Mouse (Mus musculus) lung, embryonic 14.5 days (tissue): ENCODE data around the gene Ttyh3. TPM values are rescaled to one million over a fixed set of nuclear protein-coding genes. Genes with fewer than 3 reads are reported as not detected.

Experiments used
- ATAC-seq: fragments of 200-750 bp; cut with Nextera tagmentation; 2 replicates; pipeline ENCODE4 v1.8.0; 2017; ENCODE audit warnings: mild to moderate bottlenecking, moderate TSS enrichment, moderate library complexity; ENCODE audit not compliant: insufficient read depth
- DNase-seq: peaks from one replicate; pipeline ENCODE4 v3.0.0-alpha.2; 2015
- H3K27ac ChIP-seq: fragments of 300-500 bp; sonication (generic); 2 replicates; pipeline ENCODE4 v1.5.1; 2014; ENCODE audit warnings: low read depth, mild to moderate bottlenecking, moderate library complexity
- H3K27me3 ChIP-seq: fragments of 300-500 bp; sonication (generic); 2 replicates; pipeline ENCODE4 v1.6.1; 2014; ENCODE audit warnings: low read length, control low read depth; ENCODE audit not compliant: insufficient read depth
- H3K36me3 ChIP-seq: fragments of 300-500 bp; sonication (generic); 2 replicates; pipeline ENCODE4 v1.6.1; 2014; ENCODE audit warnings: control low read depth; ENCODE audit not compliant: insufficient read depth
- H3K4me1 ChIP-seq: fragments of 300-500 bp; sonication (generic); 2 replicates; pipeline ENCODE4 v1.6.1; 2014; ENCODE audit warnings: antibody characterized with exemption, control low read depth; ENCODE audit not compliant: insufficient read depth
- H3K4me2 ChIP-seq: fragments of 300-500 bp; sonication (generic); 2 replicates; pipeline ENCODE4 v1.6.1; 2014; ENCODE audit warnings: mild to moderate bottlenecking
- H3K4me3 ChIP-seq: fragments of 300-500 bp; sonication (generic); 2 replicates; pipeline ENCODE4 v1.5.1; 2014; ENCODE audit warnings: low read depth, low read length
- H3K9ac ChIP-seq: fragments of 300-500 bp; sonication (generic); 2 replicates; pipeline ENCODE4 v1.6.1; 2014
- H3K9me3 ChIP-seq: fragments of 300-500 bp; sonication (generic); 2 replicates; pipeline ENCODE4 v1.6.1; 2016; ENCODE audit warnings: low read depth, low read length, control low read depth
- CTCF ChIP-seq: IDR thresholded peaks from 2 replicates; pipeline ENCODE4 v1.5.1; 2016; ENCODE audit warnings: antibody characterized with exemption, low read depth
- WGBS: fragments of 180-500 bp; shearing (Covaris S2); extraction: QIAGEN DNeasy Blood & Tissue Kit; methylation state at CpG from one replicate; pipeline ENCODE4 v1.1.7; 2014; 5-methylcytosine and 5-hydroxymethylcytosine counted together
- polyA plus RNA-seq: library from polyadenylated mRNA; unstranded; fragments of >200 nt; fragmentation: Nextera tagmentation; extraction: Ambion mirVana; gene quantifications from 2 replicates; pipeline ENCODE4 v1.2.1, GENCODE M21; 2014

Ttyh3 gene
- polyA plus RNA-seq, 1 experiment from 2014 or later: 61.6 TPM

- TF ChIP-seq CTCF: no peak
These were observed 44.4 kb downstream of the Ttyh3 start for GRCm38 (mm10) chr5:140604386-140604785.

DNA sequence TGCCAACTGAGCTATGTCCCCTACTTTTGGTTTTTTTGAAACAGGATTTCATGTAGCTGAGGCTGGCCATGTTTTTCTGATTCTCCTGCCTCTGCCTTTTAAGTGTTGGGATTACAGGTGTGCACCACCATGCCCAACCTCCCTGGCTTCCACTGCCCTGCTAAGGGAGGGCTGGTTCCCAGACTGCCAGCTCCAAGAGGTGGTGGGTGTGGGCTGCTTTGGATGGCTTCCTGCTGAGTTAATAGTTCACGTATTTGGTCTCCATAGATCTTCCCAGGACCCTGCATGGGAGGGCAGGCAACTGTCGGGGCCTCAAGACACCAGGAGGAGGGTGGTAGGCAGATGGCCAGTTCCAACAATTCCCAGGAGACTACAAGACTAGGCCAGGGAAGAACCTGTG, 46.3 kb downstream of the Ttyh3 start:
- Histone ChIP-seq H3K4me1 (peaks cover 6% of the 10 kb centered on the region), H3K27me3 (peaks cover 27% of the 10 kb centered on the region), H3K4me3 (no peak overlapping the region), H3K36me3 (no peaks in the 10 kb centered on the region), H3K4me2 (no peak overlapping the region), H3K9ac (no peak overlapping the region), H3K27ac (no peak overlapping the region), H3K9me3 (no peaks in the 10 kb centered on the region)
- no peak for TF ChIP-seq CTCF
- 40% methylated on average over 2 of the region's 2 CpGs for WGBS
- no peak for ATAC-seq
- DNase-seq: no peak

More at GRCm38 (mm10) chr5:140604386-140604785, 44.4 kb downstream of the Ttyh3 start:
- no peak overlapping the region for H3K9ac ChIP-seq
- H3K4me2 ChIP-seq: no peak overlapping the region
- H3K9me3 ChIP-seq: no peaks in the 10 kb centered on the region
- ATAC-seq (no peak), DNase-seq (peak; percentile 27)
- peaks cover 9% of the 10 kb centered on the region for H3K4me1 ChIP-seq
- H3K36me3 ChIP-seq: no peaks in the 10 kb centered on the region
- H3K4me3 ChIP-seq: no peak overlapping the region
- WGBS: 62% methylated on average over 8 of the region's 8 CpGs
- H3K27ac ChIP-seq: no peak overlapping the region; the same call in 1 of the 2 replicates
- H3K27me3 ChIP-seq: peaks cover 43% of the 10 kb centered on the region

GRCm38 (mm10) chr5:140601712-140602111, 47.1 kb downstream of the Ttyh3 start:
- no peak overlapping the region for H3K4me3 ChIP-seq
- no peak for DNase-seq
- peaks cover 6% of the 10 kb centered on the region for H3K4me1 ChIP-seq
- peaks cover 19% of the 10 kb centered on the region for H3K27me3 ChIP-seq
- no peaks in the 10 kb centered on the region for H3K9me3 ChIP-seq
- no peak for ATAC-seq
- H3K9ac ChIP-seq: no peak overlapping the region
- TF ChIP-seq CTCF: no peak
- H3K36me3 ChIP-seq: no peaks in the 10 kb centered on the region
- no peak overlapping the region for H3K27ac ChIP-seq
- 56% methylated on average over 12 of the region's 12 CpGs for whole genome bisulfite sequencing
- H3K4me2 ChIP-seq: no peak overlapping the region

- no peaks in the 10 kb centered on the region; the same call in 1 of the 2 replicates for H3K4me1 ChIP-seq
- ATAC-seq (no peak), DNase-seq (no peak)
- no peak overlapping the region for H3K9ac ChIP-seq
- no peak for TF ChIP-seq CTCF
- no peaks in the 10 kb centered on the region for H3K9me3 ChIP-seq
- H3K27ac ChIP-seq: no peak overlapping the region
- no peak overlapping the region for H3K4me2 ChIP-seq
- no peak overlapping the region for H3K4me3 ChIP-seq
- WGBS: 54% methylated on average over 5 of the region's 5 CpGs
- no peaks in the 10 kb centered on the region for H3K36me3 ChIP-seq
- H3K27me3 ChIP-seq: peaks cover 2% of the 10 kb centered on the region
These were observed 48.9 kb downstream of the Ttyh3 start for GRCm38 (mm10) chr5:140599939-140600338.

GRCm38 (mm10) chr5:140597787-140598186, 51.0 kb downstream of the Ttyh3 start:
- ATAC-seq: no peak
- H3K36me3 ChIP-seq: no peaks in the 10 kb centered on the region
- 79% methylated on average over 4 of the region's 4 CpGs for WGBS

GRCm38 (mm10) chr5:140596927-140597588, 51.8 kb downstream of the Ttyh3 start:
- ATAC-seq (peak; percentile 42; the same call in 1 of the 2 replicates), DNase-seq (peak; percentile 38)
- WGBS: 32% methylated on average over 18 of the region's 18 CpGs
- Histone ChIP-seq H3K4me3 (no peak overlapping the region), H3K36me3 (no peaks in the 10 kb centered on the region), H3K9ac (no peak overlapping the region; the same call in 1 of the 2 replicates), H3K27ac (peak overlapping the region; percentile 42; the same call in 1 of the 2 replicates), H3K9me3 (no peaks in the 10 kb centered on the region), H3K4me1 (no peaks in the 10 kb centered on the region; the same call in 1 of the 2 replicates), H3K27me3 (no peaks in the 10 kb centered on the region), H3K4me2 (0 out of 2 replicates have a peak overlapping the region, but pooled peaks have one; percentile 25)
- no peak for TF ChIP-seq CTCF

More at GRCm38 (mm10) chr5:140597787-140598186, 51.0 kb downstream of the Ttyh3 start:
- Histone ChIP-seq H3K27me3 (no peaks in the 10 kb centered on the region), H3K9ac (no peak overlapping the region), H3K9me3 (no peaks in the 10 kb centered on the region), H3K4me3 (no peak overlapping the region), H3K4me1 (no peaks in the 10 kb centered on the region; the same call in 1 of the 2 replicates), H3K4me2 (no peak overlapping the region), H3K27ac (no peak overlapping the region)
- TF ChIP-seq CTCF: no peak
- no peak for DNase-seq

GRCm38 (mm10) chr5:140596426-140596825, 52.4 kb downstream of the Ttyh3 start:
- no peaks in the 10 kb centered on the region for H3K27me3 ChIP-seq
- no peaks in the 10 kb centered on the region; the same call in 1 of the 2 replicates for H3K4me1 ChIP-seq
- TF ChIP-seq CTCF: no peak
- 0 out of 2 replicates have a peak overlapping the region, but pooled peaks have one; percentile 25 for H3K4me2 ChIP-seq
- H3K27ac ChIP-seq: 0 out of 2 replicates have a peak overlapping the region, but pooled peaks have one; percentile 42
- WGBS: 29% methylated on average over 3 of the region's 3 CpGs
- H3K9ac ChIP-seq: no peak overlapping the region; the same call in 1 of the 2 replicates
- H3K4me3 ChIP-seq: no peak overlapping the region
- no peak for DNase-seq
- H3K9me3 ChIP-seq: no peaks in the 10 kb centered on the region
- no peaks in the 10 kb centered on the region for H3K36me3 ChIP-seq
- ATAC-seq: peak; percentile 36
